10 mouse cellular contexts compared by ENCODE assay signal in the genomic region with DNA sequence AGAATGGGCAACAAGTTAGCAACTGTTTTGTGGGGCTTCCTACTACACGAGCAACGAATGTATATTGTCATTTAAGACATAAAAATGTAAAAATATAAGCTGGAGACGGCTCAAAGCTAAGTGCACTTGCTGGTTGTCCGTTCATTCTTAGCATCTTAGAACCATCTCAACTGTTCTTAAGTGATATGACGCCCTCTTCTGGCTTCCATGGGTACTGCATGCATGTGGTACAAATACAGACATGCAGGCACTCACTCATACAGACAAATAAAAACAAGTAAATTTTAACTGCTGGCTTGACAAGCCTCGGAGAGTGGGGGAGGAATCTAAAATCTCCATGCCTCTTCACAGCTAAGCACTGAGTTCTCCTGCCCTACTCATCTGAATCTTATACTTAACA. TPM values are rescaled to one million over a fixed set of nuclear protein-coding genes. Genes with fewer than 3 reads are reported as not detected.
DNase-seq lines count a peak whose midpoint lies in the region; ATAC-seq and TF ChIP-seq lines count a peak whose summit lies in the region.
"Had no signal": no experiment of that assay in that cellular context is flagged by ENCODE, and none has a peak within 500 bp of the region (broad histone marks: within the 10 kb centered on the region; RNA-seq: fewer than 3 reads in every experiment).

No protein-coding gene starts in this region.

- H3K4me3 ChIP-seq in kidney, embryonic 16.5 days (ENCODE audit: low read length), result no peak overlapping the region
- H3K4me3 ChIP-seq in E14TG2a.4 (replicated peaks; ENCODE audit: low read length), result no peak overlapping the region
- no peak overlapping the region for H3K4me3 ChIP-seq in liver, embryonic 14.5 days (ENCODE audit: insufficient read depth in 1 of 2, low read depth in 2 of 2, low read length in 2 of 2)
- H3K4me3 ChIP-seq in heart, embryonic 12.5 days, result no peak overlapping the region
- H3K4me3 ChIP-seq: neural tube, embryonic 13.5 days had no signal

- H3K36me3 ChIP-seq in kidney, embryonic 16.5 days (ENCODE audit: insufficient read depth, low read length), result no peaks in the 10 kb centered on the region
- H3K36me3 ChIP-seq in E14TG2a.4 (ENCODE audit: insufficient read depth, low read length), result no peaks in the 10 kb centered on the region
- H3K36me3 ChIP-seq in liver, embryonic 14.5 days (replicated peaks; ENCODE audit: control insufficient read depth, insufficient read depth, low read depth), result no peaks in the 10 kb centered on the region
- no peaks in the 10 kb centered on the region for H3K36me3 ChIP-seq in heart, embryonic 12.5 days
- H3K36me3 ChIP-seq: neural tube, embryonic 13.5 days had no signal

- no peak overlapping the region for H3K9ac ChIP-seq in kidney, embryonic 16.5 days (replicated peaks; ENCODE audit: low read length)
- no peak overlapping the region for H3K9ac ChIP-seq in liver, embryonic 14.5 days (replicated peaks)
- no peak overlapping the region for H3K9ac ChIP-seq in heart, embryonic 12.5 days
- H3K9ac ChIP-seq: neural tube, embryonic 13.5 days had no signal

- no peak for ATAC-seq in kidney, embryonic 16.5 days (ENCODE audit: low FRiP score, low TSS enrichment)
- no peak for ATAC-seq in liver, embryonic 14.5 days (ENCODE audit: insufficient read depth)
- ATAC-seq in heart, embryonic 12.5 days (ENCODE audit: insufficient number of reproducible peaks, low FRiP score), result no peak
- ATAC-seq: inflammation-experienced regulatory T-cells, adult 6 months had no signal

- H3K27me3 ChIP-seq in kidney, embryonic 16.5 days (ENCODE audit: insufficient read depth, low read length), result no peaks in the 10 kb centered on the region
- H3K27me3 ChIP-seq in E14TG2a.4 (ENCODE audit: insufficient read depth, low read length), result peaks cover 7% of the 10 kb centered on the region
- H3K27me3 ChIP-seq in liver, embryonic 14.5 days (ENCODE audit: control insufficient read depth, insufficient read depth, low read length), result no peaks in the 10 kb centered on the region
- H3K27me3 ChIP-seq in heart, embryonic 12.5 days (replicated peaks), result peaks cover 18% of the 10 kb centered on the region
- H3K27me3 ChIP-seq: neural tube, embryonic 13.5 days had no signal

- no peak overlapping the region for H3K4me2 ChIP-seq in kidney, embryonic 16.5 days (replicated peaks; ENCODE audit: low read depth, low read length)
- H3K4me2 ChIP-seq in liver, embryonic 14.5 days (ENCODE audit: low read depth), result no peak overlapping the region
- no peak overlapping the region for H3K4me2 ChIP-seq in heart, embryonic 12.5 days
- H3K4me2 ChIP-seq: neural tube, embryonic 13.5 days had no signal

- peak; percentile 14 for DNase-seq in kidney, postnatal 10 days
- DNase-seq in WW6 (ENCODE audit: low read depth, low spot score), result peak; percentile 31
- DNase-seq in liver, embryonic 14.5 days (ENCODE audit: low read depth in 3 of 3, low spot score in 3 of 3), result peak in 1 of 3 experiments; percentile 4
- no peak for DNase-seq in thymus, postnatal 14 days

- no peaks in the 10 kb centered on the region for H3K9me3 ChIP-seq in kidney, embryonic 16.5 days (ENCODE audit: low read length)
- H3K9me3 ChIP-seq in E14TG2a.4 (ENCODE audit: low read length), result no peaks in the 10 kb centered on the region
- H3K9me3 ChIP-seq in liver, embryonic 14.5 days (ENCODE audit: control insufficient read depth, low read length), result no peaks in the 10 kb centered on the region
- no peaks in the 10 kb centered on the region for H3K9me3 ChIP-seq in heart, embryonic 12.5 days (replicated peaks)
- H3K9me3 ChIP-seq: neural tube, embryonic 13.5 days had no signal

- WGBS in kidney, embryonic 16.5 days, result 71% methylated on average over 6 of the region's 6 CpGs
- 47% methylated on average over 6 of the region's 6 CpGs for WGBS in liver, embryonic 14.5 days (ENCODE audit: insufficient replicate concordance)
- 70% methylated on average over 6 of the region's 6 CpGs for WGBS in heart, embryonic 12.5 days

- no peak for TF ChIP-seq EP300 in liver, embryonic 14.5 days (IDR thresholded peaks at IDR 0.05; ENCODE audit: low read depth)

- peak; percentile 68 for TF ChIP-seq CTCF in E14TG2a.4 (conservative IDR thresholded peaks at IDR 0.05; ENCODE audit: low read length)
- peak; percentile 36; the same call in 1 of the 2 replicates for TF ChIP-seq CTCF in liver, embryonic 14.5 days (IDR thresholded peaks at IDR 0.05; ENCODE audit: low read depth)

- H3K4me1 ChIP-seq in kidney, embryonic 16.5 days (ENCODE audit: insufficient read depth, low read length), result no peaks in the 10 kb centered on the region
- H3K4me1 ChIP-seq in E14TG2a.4 (replicated peaks; ENCODE audit: low read depth, low read length), result 0 out of 2 replicates have a peak, but pooled peaks cover 9% of the 10 kb centered on the region
- no peaks in the 10 kb centered on the region for H3K4me1 ChIP-seq in liver, embryonic 14.5 days (replicated peaks; ENCODE audit: control insufficient read depth in 2 of 2, insufficient read depth in 2 of 2, low read length in 1 of 2)
- H3K4me1 ChIP-seq in heart, embryonic 12.5 days (replicated peaks), result 0 out of 2 replicates have a peak, but pooled peaks cover 7% of the 10 kb centered on the region

- H3K27ac ChIP-seq in kidney, embryonic 16.5 days (ENCODE audit: low read length), result no peak overlapping the region
- H3K27ac ChIP-seq in liver, embryonic 14.5 days, result no peak overlapping the region
- no peak overlapping the region for H3K27ac ChIP-seq in heart, embryonic 12.5 days (ENCODE audit: poor library complexity, severe bottlenecking)
- H3K27ac ChIP-seq: neural tube, embryonic 13.5 days had no signal

RNA-seq across cellular contexts. Expression of gene Topaz1, which starts 55.3 kb away (rescaled TPM):
- polyA plus RNA-seq in kidney, embryonic 16.5 days (2015; fragmentation: Nextera tagmentation; extraction: Ambion mirVana), result not detected in 2 replicates
- polyA plus RNA-seq in liver, embryonic 14.5 days (2012; rRNA removed), result not detected in 2 replicates
- polyA plus RNA-seq in liver, embryonic 14.5 days (2014; fragmentation: Nextera tagmentation; extraction: Ambion mirVana), result not detected in 2 replicates
- not detected in 2 replicates for polyA plus RNA-seq in heart, embryonic 12.5 days (2016; fragmentation: Nextera tagmentation; extraction: Ambion mirVana)
- polyA plus RNA-seq: inflammation-experienced regulatory T-cells, adult 6 months; liver, embryonic 16.5 days; neural tube, embryonic 13.5 days had no signal
